Mouse (Mus musculus): ENCODE measurements around the gene Nfkbia.

The Nfkbia gene

DNA sequence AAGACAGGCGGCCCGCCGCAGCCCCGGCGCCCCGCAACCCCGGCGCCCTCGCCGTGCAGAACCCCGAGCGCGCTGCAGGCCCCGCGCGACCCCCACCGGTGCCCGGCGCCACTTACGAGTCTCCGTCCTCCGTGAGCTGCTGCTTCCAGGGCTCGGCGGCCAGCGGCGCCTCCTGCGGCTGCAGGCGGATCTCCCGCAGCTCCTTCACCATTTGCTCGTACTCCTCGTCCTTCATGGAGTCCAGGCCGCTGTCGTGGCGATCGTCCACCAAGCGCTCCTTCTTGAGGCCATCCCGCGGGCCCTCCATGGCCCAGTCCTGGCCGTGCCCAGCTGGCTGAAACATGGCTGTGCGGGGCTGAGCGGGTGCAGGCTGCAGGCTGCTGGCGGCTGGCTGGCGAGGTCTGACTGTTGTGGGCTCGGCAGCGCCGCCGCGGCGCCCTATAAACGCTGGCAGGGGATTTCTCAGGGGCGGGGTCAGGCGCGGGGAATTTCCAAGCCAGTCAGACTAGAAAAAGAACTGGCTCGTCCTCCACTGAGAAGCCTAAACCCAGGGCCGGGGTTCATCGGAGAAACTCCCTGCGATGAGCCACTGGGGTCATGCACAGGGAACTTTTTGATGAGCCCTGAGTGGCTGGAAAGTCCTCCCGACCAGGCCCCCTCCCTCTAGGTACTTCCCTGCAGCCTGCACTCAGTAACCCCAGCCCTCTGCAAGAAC, at the start of gene Nfkbia:
Gene Nfkbia (minus strand): TSS at position 464 of the 715 bp plus-strand sequence.
- peak; percentile 86 for DNase-seq (ENCODE audit: low spot score)

DNA sequence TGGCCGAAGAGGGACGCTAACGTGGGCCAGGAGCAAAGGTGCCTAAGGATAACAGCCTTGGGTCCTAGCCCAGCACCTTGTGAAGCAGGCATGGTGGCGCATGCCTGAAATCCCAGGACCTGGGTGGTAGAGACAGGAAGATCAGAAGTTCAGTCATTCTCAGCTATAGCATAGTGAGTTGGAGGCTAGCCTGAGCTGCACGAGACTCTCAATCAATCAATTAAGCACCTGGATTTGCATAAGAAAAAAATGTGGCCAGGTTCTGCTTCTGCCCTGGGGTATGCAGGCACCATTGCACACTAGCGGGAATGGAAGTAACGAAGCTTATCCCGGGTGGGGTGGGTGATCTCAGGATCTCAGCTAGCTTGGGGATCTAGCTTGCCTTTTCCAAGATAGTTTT, 46.7 kb upstream of the Nfkbia start:
- no peak for DNase-seq (ENCODE audit: low spot score)

DNA sequence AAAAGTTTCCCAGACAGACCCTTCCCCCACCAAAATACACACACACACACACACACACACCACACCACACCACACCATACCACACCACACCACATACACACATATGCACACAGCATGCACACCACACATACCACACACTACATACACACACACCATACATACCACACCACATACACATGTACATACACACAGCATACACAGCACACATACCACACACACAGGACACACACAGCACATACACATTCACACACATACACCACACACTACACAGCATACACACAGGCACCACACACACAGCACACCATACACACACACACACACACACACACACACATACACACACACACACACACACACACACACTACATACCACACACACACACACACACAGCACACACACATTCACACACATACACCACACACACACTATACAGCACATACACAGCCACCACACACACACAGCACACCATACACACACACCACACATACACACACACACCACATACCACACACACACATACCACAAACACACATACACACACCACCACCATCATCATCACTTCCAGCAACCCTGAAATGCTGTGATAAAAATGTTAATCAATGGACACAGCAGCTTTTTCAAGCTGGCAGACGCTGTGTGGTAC, 46.0 kb upstream of the Nfkbia start:
- no peak for DNase-seq (ENCODE audit: low spot score)

DNA sequence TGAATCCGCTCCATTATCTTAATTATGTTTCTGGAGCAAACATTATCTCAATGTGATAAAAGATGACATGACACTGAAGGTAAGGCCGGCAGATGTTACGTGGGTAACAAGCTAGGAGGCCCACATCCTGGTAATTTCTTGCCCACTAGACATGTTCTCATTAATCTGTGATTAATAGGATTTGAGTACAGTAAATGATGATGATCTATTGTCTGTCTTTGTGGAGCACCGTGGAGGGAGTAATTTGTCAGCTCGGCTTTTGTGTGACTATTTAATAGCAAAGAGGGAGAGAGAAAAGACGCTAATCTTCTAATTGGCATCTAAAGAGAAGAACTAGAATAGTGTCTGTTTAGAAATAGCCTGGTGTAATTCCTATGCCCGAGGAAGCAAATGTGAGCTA, 45.3 kb upstream of the Nfkbia start:
- no peak for DNase-seq (ENCODE audit: low spot score)

DNA sequence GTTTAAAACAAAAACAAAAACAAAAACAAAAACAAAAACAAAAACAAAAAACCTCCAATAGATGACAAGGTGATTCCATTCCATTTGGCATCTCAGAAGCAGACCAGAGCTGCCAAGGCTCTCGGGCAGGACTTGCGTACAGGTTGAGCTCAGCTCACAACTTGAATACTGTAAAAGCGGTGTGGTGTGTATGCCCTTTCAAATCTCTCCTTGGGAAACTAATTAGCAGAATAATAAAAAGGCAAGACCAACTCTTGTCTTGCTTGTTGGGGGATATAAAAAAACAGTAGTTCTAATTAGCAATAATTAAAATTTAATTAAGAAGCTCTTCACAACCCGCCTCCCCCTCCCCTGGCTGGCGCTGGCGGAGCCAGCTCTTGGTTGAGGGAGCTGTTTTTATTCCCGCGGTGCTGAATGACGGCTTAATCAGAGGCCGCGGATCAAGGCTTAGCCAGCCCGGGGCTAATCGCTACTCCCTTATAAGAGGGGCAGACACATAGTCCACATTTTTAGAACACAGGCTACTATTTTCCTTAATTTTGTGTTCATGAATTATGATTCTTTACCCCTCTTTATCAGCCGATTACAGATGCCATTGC, 44.2 kb upstream of the Nfkbia start:
- no peak for DNase-seq (ENCODE audit: low spot score)

DNA sequence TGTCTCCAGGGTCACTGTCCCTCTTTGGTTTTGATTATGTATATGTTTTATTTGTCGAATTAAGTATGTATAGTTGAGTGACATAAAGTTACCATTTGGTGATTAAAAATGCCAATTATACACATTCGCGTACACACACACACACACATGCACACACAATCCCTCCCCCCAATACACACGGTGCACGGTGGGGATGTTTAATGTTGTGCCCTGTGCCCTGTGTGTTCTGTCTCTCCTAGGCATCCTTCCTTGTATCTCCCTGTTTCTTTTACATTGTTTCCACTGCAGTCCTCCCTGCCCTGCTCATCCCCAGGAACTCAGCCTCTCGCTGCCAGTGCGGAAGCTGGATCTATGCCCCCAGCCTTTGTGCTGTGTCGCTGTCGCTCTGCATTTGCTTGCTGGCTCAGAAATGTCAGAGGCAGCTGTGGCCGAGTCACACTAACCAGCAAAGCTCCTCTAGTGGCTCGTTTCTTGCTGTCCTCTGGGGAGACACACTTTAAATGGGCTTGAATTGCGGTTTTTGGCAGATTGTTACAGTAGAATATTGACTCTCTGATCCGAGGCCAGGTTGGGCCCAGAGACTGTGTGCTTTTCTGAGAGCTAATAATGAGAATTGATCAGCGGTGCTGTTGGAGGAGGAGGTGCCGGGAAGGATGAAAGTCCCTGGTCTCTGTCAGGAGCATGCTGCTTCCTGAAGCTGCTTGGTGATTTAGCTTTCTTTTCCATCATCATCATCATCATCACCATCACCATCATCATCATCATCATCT, 34.7 kb upstream of the Nfkbia start:
- no peak for DNase-seq (ENCODE audit: low spot score)

DNA sequence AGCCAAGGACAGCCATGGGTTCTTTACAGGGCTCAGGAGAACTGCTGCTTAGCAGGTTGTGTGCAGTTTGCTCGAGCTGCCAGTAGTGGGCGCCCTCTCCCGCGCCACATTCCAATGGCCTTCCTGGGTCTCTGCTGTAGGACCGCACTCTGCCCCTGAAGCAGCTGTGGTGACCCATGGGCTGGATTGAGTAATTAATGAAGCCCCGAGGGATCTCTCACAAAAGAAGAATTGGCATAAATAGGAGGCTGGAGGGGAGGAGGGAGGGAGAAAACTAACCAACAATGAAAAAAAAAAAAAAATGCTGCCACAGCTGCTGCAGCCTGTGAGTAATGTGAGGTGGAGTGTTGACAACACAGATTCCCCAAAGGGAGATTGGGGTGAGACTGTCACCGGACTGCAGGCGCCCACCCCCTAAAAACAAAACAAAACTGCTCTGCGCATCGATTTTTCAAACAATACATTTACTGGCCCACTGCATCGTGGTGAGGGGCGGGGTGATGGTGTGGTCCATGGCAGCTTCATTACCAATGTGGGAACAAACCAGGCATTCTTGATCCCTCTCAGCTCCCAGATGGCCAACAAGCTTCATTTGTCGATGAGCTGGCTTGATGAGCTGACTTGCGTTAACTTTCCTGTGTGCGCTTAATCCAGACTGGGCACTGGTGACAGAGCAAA, 25.8 kb upstream of the Nfkbia start:
- peak; percentile 71 for DNase-seq (ENCODE audit: low spot score)

DNA sequence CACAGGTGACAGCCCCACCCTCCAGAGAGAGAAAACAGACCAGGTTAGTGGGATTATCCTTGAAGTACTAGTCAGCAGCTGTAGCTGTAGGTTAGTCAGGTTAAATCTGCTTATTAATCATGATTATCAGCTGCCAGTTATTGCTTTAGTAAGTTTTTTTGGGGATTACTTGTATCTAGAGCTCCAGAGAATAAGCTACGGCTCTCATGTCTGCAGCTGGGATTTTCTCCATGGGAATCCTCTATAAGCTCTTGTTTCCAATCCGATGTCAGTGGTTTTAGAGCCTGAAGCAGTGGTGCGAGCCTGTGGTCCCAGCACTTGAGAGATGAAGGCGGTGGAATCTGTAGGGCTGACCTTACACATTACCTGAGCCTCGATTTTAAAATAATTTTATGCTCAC, 16.4 kb upstream of the Nfkbia start:
- DNase-seq (ENCODE audit: low spot score): no peak

DNA sequence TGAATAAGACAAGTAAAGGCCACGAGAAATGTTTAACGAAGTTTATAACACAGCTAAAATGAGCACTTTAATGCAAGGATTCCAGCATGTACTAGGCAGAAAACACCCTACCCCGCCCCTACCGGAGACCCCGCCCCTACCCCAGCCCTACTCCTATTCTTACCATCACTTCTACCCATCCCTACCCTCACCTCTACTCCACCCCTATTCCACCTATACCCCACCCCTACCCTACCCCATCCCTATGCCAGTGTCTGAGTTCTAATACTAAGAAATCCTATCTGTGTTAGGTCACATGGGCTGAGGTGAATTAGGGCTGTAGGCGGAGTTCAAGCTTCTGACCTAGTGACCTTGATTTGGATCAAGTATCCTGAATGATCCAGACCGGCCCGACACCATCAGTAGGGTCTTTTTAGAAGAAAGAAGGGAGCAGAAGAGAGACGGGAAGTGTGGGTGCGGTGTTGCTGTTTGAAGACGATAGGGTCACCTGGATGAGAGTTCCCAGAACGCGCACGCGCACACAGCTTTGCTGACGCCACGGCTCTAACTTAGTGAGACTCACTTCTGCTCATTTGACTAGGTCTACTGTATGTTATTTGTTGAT, 15.0 kb upstream of the Nfkbia start:
- DNase-seq (ENCODE audit: low spot score): no peak

DNA sequence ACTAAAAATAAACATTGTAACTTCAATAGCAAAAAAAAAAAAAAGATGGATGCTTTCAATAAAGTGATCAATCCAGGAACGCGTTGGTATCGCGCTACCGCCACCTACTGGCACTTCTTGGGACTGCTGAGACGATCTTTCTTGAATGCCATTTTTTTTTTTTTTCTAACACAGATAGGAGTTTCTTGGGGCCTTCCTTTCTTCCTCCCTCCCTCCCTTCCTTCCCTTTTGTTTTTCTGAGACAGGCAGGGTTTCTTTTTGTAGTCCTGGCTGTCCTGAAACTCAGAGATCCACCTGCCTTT, 13.5 kb upstream of the Nfkbia start:
- DNase-seq (ENCODE audit: low spot score): no peak

DNA sequence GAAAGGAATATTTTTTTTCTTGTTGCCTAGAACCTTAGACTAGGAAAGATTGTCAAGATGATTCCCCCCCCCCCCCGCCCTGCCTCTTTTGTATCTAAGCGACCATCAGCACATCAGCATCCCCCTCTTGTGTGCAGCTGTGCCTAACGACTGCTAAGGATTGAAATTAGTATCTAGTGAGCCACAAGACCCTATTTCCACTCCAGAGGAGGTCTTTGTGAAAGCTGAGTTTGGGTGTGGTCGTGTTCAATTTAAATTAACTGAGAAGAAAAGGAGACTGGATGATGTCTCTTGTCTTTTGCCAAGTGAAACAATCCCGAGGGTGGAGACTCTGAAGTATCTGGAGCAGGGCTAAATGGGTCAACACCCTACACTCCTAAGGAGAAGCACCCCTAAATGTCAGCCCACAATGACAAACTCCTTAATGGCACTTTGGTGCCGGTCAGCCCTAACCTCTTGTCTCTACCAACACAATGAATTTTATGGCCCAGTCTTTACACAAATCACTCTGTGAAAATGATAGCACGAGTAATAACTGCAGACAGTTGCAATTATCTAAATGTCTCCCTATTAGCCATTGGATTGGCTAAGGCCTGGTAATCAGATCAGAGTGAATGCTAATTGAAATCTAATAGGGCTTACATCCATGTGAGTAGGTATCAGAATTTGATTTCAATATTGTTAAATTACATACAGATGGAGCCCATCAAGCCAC, 13.0 kb upstream of the Nfkbia start:
- DNase-seq (ENCODE audit: low spot score): no peak

DNA sequence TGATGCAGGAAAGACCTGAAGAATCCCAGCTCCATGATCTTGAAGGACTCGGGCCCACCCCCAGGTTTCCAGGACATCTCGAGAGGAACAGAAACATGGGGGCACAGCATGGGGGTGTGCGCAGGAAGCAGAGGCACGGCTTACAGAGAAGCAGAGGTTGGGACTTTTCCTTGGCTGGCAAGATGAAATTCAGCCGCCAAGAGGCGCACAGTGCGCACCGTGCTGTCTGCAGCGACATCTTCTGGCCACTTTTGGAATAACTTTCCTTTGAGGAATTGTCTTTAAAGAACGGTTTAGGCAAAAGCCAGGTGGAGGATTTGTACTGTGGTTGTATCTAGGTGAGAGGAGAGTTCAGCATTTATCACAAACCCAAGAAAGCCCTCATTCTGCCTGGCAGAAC, 6.6 kb upstream of the Nfkbia start:
- DNase-seq (ENCODE audit: low spot score): peak; percentile 66

DNA sequence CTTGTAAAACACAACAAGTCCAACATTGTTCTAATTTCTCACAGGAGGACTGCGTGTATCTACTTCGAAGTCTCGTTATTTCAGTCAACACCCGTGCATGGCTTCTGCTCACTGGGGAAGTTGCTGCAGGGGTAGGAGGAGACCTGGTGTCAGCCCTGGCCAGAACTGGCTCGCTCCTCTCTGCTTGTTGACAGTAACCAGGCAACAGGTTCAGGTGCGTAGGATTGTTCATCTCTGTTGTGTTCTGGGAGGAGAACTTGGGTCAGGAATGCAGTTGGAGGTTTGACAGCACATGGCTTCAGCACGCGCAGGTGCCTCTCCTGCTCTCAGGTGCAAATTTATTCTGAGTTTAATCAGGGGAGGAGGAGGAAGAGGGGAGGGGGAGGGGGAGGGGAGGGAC, 5.3 kb upstream of the Nfkbia start:
- DNase-seq (ENCODE audit: low spot score): no peak

DNA sequence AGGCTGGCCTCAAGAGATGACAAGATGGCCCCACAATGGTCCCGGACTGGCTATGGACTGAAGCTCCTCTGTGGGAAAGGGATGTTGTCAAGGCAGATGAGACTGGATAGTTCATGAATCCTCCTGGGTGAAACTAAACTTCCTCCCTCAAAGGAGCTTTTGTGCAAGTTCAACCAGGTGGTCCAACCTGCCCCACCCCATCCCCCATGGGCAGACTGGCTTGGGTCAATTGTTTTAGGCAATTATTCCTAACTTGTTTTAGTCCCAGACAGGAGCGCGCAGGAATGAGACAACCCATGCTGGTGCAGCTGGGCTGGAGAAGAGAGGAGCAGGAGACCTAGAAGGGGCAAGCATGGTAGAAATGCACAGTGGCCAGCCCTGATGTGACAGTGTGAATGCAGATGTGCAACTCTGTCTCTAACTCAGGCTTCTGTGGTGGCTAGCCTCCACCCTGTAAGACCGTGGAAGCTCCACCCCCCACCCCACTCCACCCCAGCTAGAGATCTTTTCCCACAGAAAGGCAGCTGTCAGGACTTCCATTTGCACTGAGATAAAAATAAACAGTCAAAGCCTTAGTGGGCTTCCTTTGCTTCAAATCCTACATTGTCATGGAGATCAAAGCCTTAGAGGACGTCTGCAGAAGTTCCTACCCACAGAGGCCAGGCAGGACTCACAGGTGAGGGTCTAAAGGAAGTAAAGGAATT, 3.6 kb upstream of the Nfkbia start:
- DNase-seq (ENCODE audit: low spot score): no peak

DNA sequence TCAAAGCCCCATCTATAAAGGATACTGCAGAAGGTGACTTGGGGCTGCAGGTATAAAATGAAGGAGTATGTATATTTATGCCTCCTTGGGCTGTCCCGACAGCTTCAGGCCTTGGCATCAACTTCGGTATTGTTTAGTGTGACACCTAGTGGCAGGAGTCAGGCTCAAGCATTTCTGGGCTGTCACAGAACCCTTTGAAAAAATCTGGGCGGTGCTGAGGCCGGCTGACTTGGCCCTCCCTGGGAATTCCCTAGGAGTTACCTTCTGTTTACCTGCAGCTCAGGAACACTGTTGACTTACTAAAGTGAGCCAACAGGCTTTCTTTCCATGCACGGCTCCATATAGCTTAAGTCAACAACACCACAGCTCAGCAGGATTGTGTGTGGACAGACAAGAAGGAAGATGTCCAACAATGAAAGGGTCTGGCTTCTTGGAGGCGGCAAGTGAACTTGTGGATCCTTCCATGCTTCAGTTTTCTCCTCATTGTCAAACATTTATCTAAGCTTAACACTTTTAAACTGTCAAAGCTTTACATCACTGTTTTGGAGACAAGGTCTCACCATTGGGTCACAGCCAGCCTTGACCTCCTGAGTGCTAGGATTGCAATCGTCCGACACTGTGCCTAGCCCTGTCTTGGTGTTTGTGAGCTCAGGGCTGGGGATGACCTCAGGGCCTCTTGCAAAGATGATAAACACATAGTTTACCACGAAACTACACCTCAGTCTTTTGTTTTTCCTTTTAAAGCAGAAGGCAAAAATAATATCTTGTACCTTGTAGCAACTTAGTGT, 2.9 kb upstream of the Nfkbia start:
- no peak for DNase-seq (ENCODE audit: low spot score)

DNA sequence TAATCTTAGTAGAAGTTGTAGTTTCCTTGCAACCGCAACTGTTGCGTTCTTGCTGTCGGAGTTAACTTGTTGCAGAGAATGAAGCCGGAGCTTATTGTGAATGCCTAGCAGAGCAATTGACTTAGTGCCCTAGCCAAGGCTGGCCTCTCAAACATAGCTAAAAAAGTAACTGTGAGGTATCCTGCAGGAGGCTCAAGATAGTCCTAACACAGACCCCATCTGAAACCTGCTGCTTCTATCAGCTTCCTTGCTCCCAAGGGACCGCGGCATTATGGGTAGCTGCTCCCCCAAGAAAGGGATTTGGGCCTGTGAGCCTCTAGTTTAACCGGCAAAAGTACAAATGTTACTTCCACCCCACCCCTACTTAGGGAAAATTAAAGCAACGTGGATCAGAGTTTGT, 934 bp upstream of the Nfkbia start:
- peak; percentile 53 for DNase-seq (ENCODE audit: low spot score)

DNA sequence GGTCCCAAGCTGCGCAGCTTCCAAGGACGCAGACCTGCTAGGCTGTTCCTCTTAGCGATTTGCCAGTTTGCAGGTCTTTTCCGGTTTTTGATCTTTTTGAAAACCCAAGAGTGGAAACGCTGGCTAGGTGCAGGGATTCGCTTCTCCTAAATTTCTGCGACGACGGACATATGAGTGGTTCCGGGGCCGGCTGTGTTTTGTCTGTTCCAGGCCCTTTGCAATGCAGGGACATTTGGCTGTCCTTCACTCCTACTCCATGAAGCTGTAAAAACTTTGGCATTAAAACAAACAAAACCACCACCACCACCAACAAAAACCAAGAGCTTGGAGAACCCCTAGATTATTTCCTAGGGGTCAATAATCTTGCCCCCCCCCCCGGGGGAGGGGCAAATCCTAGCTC, 494 bp upstream of the Nfkbia start:
- DNase-seq (ENCODE audit: low spot score): no peak

DNA sequence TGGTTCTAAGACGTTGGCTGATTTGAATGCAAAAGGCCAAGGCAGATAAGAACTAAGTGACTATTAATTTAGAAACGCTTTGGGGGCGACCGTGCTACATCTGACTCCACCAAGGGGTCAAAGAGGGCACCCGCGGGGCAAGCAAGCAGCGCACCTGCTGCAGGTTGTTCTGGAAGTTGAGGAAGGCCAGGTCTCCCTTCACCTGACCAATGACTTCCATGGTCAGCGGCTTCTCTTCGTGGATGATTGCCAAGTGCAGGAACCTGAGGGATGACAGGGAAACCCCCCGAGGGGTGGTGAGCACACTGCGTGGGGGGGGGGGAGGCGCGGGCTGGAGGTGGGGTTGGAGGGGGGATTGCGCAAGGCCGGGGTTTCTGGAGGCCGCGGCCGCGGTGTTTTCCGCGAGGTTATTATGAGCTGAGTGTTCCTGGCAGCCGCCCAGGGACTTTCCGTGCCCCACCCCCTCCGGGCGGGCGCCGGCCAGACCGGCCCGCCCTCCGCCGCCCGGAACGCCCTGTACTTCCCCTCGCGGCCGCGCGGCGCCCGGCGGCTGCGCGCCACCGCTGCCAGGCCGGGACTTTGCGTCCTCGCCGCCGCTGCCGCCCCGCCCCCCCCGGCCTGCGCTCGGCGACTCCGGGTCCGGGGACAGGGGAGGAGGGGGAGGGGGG, 797 bp downstream of the Nfkbia start:
- peak; percentile 88 for DNase-seq (ENCODE audit: low spot score)

DNA sequence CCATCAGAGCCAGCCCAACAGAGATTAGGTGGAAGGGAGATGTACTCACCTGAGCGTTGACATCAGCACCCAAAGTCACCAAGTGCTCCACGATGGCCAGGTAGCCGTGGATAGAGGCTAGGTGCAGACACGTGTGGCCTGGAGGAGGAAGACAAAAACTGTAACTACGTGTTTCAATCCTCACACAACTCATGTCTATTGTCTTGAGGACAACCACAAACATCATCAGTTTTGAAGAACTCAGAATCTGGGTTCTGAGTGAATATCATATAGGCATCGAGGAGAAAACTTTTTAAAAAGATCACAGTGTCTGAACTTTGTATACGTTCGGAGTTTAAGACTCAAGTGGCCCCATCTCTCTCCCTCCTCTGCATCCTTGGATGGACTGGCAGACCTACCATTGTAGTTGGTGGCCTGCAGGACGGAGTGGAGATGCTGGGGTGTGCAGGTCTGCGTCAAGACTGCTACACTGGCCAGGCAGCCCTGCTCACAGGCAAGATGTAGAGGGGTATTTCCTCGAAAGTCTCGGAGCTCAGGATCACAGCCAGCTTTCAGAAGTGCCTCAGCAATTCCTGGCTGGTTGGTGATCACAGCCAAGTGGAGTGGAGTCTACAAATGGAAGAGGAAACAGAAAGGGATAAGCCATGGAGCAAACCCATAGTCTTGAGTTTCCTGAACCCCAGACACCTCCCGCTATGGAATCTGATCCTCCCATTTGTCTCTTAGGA, 1.6 kb downstream of the Nfkbia start:
- no peak for DNase-seq (ENCODE audit: low spot score)
